Mouse (Mus musculus) hindbrain, postnatal 0 days (tissue): Measurements from ENCODE around the gene Syne4. TPM values are rescaled to one million over a fixed set of nuclear protein-coding genes. Genes with fewer than 3 reads are reported as not detected.

Experiments
- ATAC-seq: fragments of 200-750 bp; cut with Nextera tagmentation; 2 replicates; pipeline ENCODE4 v1.8.0; 2017; ENCODE audit warnings: mild to moderate bottlenecking, moderate TSS enrichment, moderate library complexity
- DNase-seq: peaks from one replicate; pipeline ENCODE4 v3.0.0-alpha.2; 2015; ENCODE audit warnings: low spot score
- H3K27ac ChIP-seq: fragments of 300-500 bp; sonication (generic); 2 replicates; pipeline ENCODE4 v1.5.1; 2014; ENCODE audit warnings: mild to moderate bottlenecking
- H3K27me3 ChIP-seq: fragments of 300-500 bp; sonication (generic); 2 replicates; pipeline ENCODE4 v1.6.1; 2014; ENCODE audit warnings: low read length, mixed read lengths; ENCODE audit not compliant: insufficient read depth
- H3K36me3 ChIP-seq: fragments of 300-500 bp; sonication (generic); 2 replicates; pipeline ENCODE4 v1.6.1; 2014; ENCODE audit warnings: low read length, mixed read lengths; ENCODE audit not compliant: insufficient read depth
- H3K4me1 ChIP-seq: fragments of 300-500 bp; sonication (generic); 2 replicates; pipeline ENCODE4 v1.6.1; 2014; ENCODE audit warnings: antibody characterized with exemption, low read length, mixed read lengths; ENCODE audit not compliant: insufficient read depth
- H3K4me2 ChIP-seq: fragments of 300-500 bp; sonication (generic); 2 replicates; pipeline ENCODE4 v1.6.1; 2014; ENCODE audit warnings: low read depth, mild to moderate bottlenecking, low read length, moderate library complexity, mixed read lengths
- H3K4me3 ChIP-seq: fragments of 300-500 bp; sonication (generic); 2 replicates; pipeline ENCODE4 v1.5.1; 2014; ENCODE audit warnings: low read length
- H3K9ac ChIP-seq: fragments of 300-500 bp; sonication (generic); replicated peaks from 2 replicates; pipeline ENCODE4 v1.6.1; 2014; ENCODE audit warnings: mild to moderate bottlenecking, low read length, moderate library complexity, mixed read lengths
- H3K9me3 ChIP-seq: fragments of 300-500 bp; sonication (generic); 2 replicates; pipeline ENCODE4 v1.6.1; 2016; ENCODE audit warnings: low read length, mixed read lengths
- CTCF ChIP-seq: IDR thresholded peaks from 2 replicates; pipeline ENCODE4 v1.5.1; 2016; ENCODE audit warnings: antibody characterized with exemption, control low read depth, low read depth
- WGBS: fragments of 180-500 bp; shearing (Covaris S2); extraction: QIAGEN DNeasy Blood & Tissue Kit; methylation state at CpG from one replicate; pipeline ENCODE4 v1.1.7; 2014; 5-methylcytosine and 5-hydroxymethylcytosine counted together
- polyA plus RNA-seq: library from polyadenylated mRNA; unstranded; fragments of >200 nt; fragmentation: Nextera tagmentation; extraction: Ambion mirVana; gene quantifications from 2 replicates; pipeline ENCODE4 v1.2.1, GENCODE M21; 2015
- total RNA-seq: library from RNA; depleted of rRNA; stranded (reverse); fragments of >200 nt; gene quantifications from 2 replicates; pipeline ENCODE4 v1.2.3, GENCODE M21; 2014; rRNA removed

Gene Syne4
- total RNA-seq: 13.2 and 16.5 TPM in 2 replicates
- polyA plus RNA-seq: 11.4 and 12.6 TPM in 2 replicates

DNA sequence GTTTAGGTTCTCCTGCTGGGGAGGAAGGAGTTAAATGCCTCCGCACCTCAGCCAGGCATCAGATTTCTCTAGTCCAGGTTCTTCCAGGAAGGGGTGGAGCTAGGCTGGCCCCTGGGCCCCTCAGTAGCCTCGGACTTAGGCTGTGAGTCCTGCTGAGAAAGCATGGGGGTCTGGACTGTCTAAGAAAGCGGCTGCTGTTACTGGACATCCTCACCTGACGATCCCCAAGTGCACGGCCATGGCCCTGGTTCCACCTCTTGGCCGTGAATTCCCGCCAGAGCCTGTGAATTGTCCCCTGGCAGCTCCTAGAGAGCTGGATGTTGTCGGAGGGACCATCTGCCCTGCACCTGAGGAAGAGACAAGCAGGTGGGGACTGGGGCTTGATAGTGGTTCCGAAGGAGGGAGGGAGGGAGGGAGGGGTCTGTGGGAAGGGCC is at the start of gene Syne4:
Syne4 (plus strand) TSS at position 87 of the 435 bp plus-strand sequence.
- no peaks in the 10 kb centered on the region for H3K9me3 ChIP-seq
- H3K27me3 ChIP-seq: no peaks in the 10 kb centered on the region
- TF ChIP-seq CTCF: no peak
- no peak within 1 kb of the TSS for H3K27ac ChIP-seq
- H3K36me3 ChIP-seq: no peaks in the 10 kb centered on the region
- 10% methylated on average over 9 of the region's 9 CpGs for WGBS
- no peak within 1 kb of the TSS for H3K4me3 ChIP-seq
- H3K4me2 ChIP-seq: no peak within 1 kb of the TSS
- no peak for ATAC-seq
- no peak for DNase-seq
- H3K4me1 ChIP-seq: no peaks in the 10 kb centered on the region
- no peak within 1 kb of the TSS for H3K9ac ChIP-seq

DNA sequence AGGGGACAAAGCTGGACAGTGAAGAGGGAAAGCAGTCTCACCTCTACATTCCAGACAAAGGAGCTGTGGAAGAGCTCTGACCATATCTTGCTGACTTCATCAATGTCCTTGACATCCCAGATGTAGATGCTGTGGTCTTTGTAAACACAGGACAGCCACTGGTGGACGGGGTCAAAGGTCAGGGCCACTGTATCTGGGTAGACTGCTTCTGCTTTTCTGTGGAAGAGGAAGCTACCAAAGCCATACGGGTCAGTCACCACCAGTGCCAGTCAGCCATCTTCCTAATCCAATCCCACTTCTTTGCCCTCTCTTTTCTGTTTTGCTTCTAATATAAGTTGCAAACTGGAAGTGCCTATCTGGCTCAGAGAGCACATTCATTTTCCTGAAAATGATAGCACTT is 49.6 kb upstream of the Syne4 start:
- 76% methylated on average over 2 of the region's 2 CpGs for WGBS
- H3K4me2 ChIP-seq: no peak overlapping the region

DNA sequence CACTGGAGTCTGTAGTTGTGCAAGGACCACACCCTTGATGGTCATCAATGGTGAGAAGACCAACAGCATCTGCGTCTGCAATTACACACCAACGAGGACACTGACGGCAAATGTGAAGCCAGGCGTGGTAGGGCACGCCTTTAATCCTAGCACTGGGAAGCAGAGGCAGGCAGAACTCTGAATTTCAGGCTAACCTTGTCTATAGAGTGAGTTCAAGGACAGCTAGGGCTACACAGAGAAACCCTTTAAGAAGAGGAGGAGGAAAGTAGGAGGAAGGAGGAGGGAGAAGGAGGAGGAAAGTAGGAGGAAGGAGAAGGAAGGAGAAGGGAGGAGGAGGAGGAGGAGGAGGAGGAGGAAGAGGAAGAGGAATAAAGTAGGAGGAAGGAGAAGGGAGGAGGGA is 49.1 kb upstream of the Syne4 start:
- no peak for TF ChIP-seq CTCF
- Histone ChIP-seq H3K27ac (no peak overlapping the region), H3K9ac (no peak overlapping the region), H3K4me2 (no peak overlapping the region), H3K27me3 (no peaks in the 10 kb centered on the region), H3K9me3 (no peaks in the 10 kb centered on the region), H3K4me1 (no peaks in the 10 kb centered on the region), H3K4me3 (no peak overlapping the region), H3K36me3 (no peaks in the 10 kb centered on the region)
- WGBS: 95% methylated on average over 5 of the region's 5 CpGs
- no peak for DNase-seq
- ATAC-seq: no peak

More for the DNA sequence above, 49.6 kb upstream of the Syne4 start:
- ATAC-seq: no peak
- Histone ChIP-seq H3K4me1 (no peaks in the 10 kb centered on the region), H3K9me3 (no peaks in the 10 kb centered on the region), H3K4me3 (no peak overlapping the region), H3K27me3 (no peaks in the 10 kb centered on the region), H3K27ac (no peak overlapping the region), H3K36me3 (no peaks in the 10 kb centered on the region), H3K9ac (no peak overlapping the region)
- DNase-seq: no peak
- TF ChIP-seq CTCF: no peak

DNA sequence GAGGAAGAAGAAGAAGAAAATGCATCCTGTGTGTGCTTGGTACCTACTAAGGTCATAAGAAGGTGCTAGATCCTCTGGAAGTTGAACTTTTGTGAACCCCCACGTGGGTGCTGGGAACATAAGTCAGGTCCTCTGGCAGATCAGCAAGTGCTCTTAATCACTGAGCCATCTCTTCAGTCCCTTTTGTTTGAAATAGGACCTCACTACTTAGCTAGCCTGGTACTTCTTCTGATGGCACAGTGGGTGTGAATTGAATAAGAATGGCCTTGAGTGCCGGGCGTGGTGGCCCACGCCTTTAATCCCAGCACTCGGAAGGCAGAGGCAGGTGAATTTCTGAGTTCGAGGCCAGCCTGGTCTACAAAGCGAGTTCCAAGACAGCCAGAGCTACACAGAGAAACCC is 48.7 kb upstream of the Syne4 start:
- H3K36me3 ChIP-seq: no peaks in the 10 kb centered on the region
- ATAC-seq: no peak
- WGBS: 94% methylated on average over 7 of the region's 7 CpGs
- H3K9me3 ChIP-seq: no peaks in the 10 kb centered on the region
- no peak overlapping the region for H3K27ac ChIP-seq
- no peak for DNase-seq
- H3K4me1 ChIP-seq: no peaks in the 10 kb centered on the region
- no peak overlapping the region for H3K9ac ChIP-seq
- no peak overlapping the region for H3K4me3 ChIP-seq
- no peaks in the 10 kb centered on the region for H3K27me3 ChIP-seq
- no peak for TF ChIP-seq CTCF
- no peak overlapping the region for H3K4me2 ChIP-seq

DNA sequence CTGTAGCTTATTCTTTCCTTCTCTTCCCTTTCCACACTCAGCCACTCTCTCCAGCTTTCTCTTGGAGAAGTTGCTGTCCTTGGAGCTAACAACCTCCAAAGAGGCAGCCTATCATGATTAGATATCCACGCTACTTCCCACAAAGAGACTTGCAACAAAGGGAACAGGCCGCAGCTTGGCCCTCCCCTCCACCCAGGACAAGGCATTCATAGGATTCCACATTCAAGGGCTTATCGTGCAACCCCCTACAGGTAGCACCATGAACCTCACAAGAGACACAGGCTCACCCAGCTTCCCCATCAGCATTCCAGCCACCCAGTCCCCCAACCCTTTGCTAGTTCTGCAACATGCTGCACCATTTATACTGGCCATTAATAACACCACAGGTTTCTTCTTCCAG is 47.8 kb upstream of the Syne4 start:
- H3K27me3 ChIP-seq: no peaks in the 10 kb centered on the region
- H3K27ac ChIP-seq: no peak overlapping the region
- DNase-seq: no peak
- H3K36me3 ChIP-seq: 0 out of 2 replicates have a peak, but pooled peaks cover 4% of the 10 kb centered on the region
- no peak overlapping the region for H3K4me2 ChIP-seq
- H3K9ac ChIP-seq: no peak overlapping the region
- ATAC-seq: no peak
- TF ChIP-seq CTCF: no peak
- 81% methylated on average over 3 of the region's 3 CpGs for WGBS
- H3K4me3 ChIP-seq: no peak overlapping the region
- H3K9me3 ChIP-seq: no peaks in the 10 kb centered on the region
- H3K4me1 ChIP-seq: no peaks in the 10 kb centered on the region

DNA sequence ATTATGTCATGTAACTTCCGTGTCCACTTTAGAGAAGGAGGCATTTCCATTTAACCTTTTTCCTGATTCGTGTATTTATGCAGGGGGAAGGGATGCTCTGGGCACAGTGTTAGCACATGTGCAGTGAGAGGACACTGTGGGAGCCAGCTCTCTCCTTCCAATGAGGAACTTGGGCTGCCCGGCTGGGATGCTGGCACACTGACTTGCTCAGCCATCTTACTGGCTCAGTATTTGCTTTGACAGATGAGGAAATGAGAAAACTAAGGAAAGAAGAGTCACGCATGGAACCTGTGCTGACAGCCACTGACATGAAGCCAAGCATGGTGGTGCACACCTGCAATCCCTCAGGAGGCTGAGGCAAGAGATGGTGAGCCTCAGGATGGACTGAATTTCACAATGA is 45.0 kb upstream of the Syne4 start:
- 79% methylated on average over 4 of the region's 4 CpGs for WGBS
- Histone ChIP-seq H3K36me3 (0 out of 2 replicates have a peak, but pooled peaks cover 4% of the 10 kb centered on the region), H3K4me1 (no peaks in the 10 kb centered on the region), H3K9ac (no peak overlapping the region), H3K4me3 (no peak overlapping the region), H3K27me3 (no peaks in the 10 kb centered on the region), H3K27ac (no peak overlapping the region), H3K4me2 (no peak overlapping the region), H3K9me3 (no peaks in the 10 kb centered on the region)
- DNase-seq (no peak), ATAC-seq (no peak)
- TF ChIP-seq CTCF: no peak

DNA sequence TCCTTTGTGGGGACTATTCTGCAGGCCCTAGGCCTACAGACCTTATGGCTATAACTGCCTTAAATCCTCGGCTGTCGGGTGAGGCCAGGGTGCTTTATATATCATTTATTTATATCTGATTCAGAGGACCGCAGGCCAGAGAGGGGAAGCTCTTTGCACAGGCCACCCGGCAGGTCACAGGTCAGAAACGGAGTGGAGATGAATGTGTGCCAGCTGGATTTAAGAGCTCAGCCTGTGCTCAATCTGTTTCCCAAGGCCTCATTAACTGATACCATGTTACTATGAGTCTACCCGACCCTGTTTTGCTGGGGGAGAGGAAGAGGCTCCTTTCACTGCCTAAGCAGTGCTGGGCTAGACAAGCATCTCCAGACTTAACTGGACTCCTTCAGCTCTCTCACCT is 40.2 kb upstream of the Syne4 start:
- TF ChIP-seq CTCF: no peak
- 88% methylated on average over 6 of the region's 6 CpGs for WGBS
- Histone ChIP-seq H3K4me1 (no peaks in the 10 kb centered on the region), H3K36me3 (0 out of 2 replicates have a peak, but pooled peaks cover 4% of the 10 kb centered on the region), H3K27me3 (no peaks in the 10 kb centered on the region), H3K4me3 (no peak overlapping the region), H3K9me3 (no peaks in the 10 kb centered on the region), H3K9ac (no peak overlapping the region), H3K27ac (no peak overlapping the region), H3K4me2 (no peak overlapping the region)
- no peak for DNase-seq
- no peak for ATAC-seq
